8 mouse cellular contexts compared by ENCODE assay signal in genomic region chrX:73967177-73968075, GRCm38 (mm10). TPM values are rescaled to one million over a fixed set of nuclear protein-coding genes. Genes with fewer than 3 reads are reported as not detected.
A peak's percentile ranks its signal among the peaks of the same experiment; 100 is the strongest.
DNase-seq lines count a peak whose midpoint lies in the region; ATAC-seq and TF ChIP-seq lines count a peak whose summit lies in the region.

No protein-coding gene starts in this region.

- no peaks in the 10 kb centered on the region for H3K36me3 ChIP-seq in hindbrain, embryonic 14.5 days (replicated peaks; ENCODE audit: control insufficient read depth, insufficient read depth)

- WGBS in hindbrain, embryonic 14.5 days = 11% methylated on average over 55 of the region's 60 CpGs

- peak overlapping the region; percentile 79 for H3K9ac ChIP-seq in hindbrain, embryonic 14.5 days

- no peak for TF ChIP-seq CTCF in Patski (IDR thresholded peaks at IDR 0.05)

- CTCF ChIA-PET in Patski (lab: Charles Lee) = interaction anchor here (1.7 kb wide), 1 partner anchor 31 kb away, joined by 4 read pairs; no protein-coding TSS in a partner anchor

- peak; percentile 42 for DNase-seq in Patski (ENCODE audit: low read depth, low spot score)
- DNase-seq in cerebellum, postnatal 14 days = peak; percentile 90 to 93
- peak; percentile 73 to 81 for DNase-seq in frontal cortex, postnatal 25 days (ENCODE audit: low spot score in 2 of 2)
- peak; percentile 85 for DNase-seq in hindbrain, embryonic 14.5 days (ENCODE audit: low spot score)
- peak; percentile 86 for DNase-seq in left cerebral cortex, adult 11 months (ENCODE audit: low spot score)
- peak; percentile 90 to 93 for DNase-seq in lung, postnatal 4 days
- peak; percentile 85 for DNase-seq in retina, postnatal 7 days (ENCODE audit: low read depth, low spot score)
- DNase-seq in urinary bladder, adult 2 months (ENCODE audit: low spot score) = peak; percentile 69

- H3K4me2 ChIP-seq in hindbrain, embryonic 14.5 days (replicated peaks) = peak overlapping the region; percentile 73

- H3K27me3 ChIP-seq in Patski = no peaks in the 10 kb centered on the region
- H3K27me3 ChIP-seq in hindbrain, embryonic 14.5 days (ENCODE audit: control insufficient read depth, insufficient read depth, low read length) = no peaks in the 10 kb centered on the region

- peak overlapping the region; percentile 99 for H3K27ac ChIP-seq in hindbrain, embryonic 14.5 days

- in situ Hi-C loops in Patski (cut with MboI; ENCODE audit: low pct_unique_long_range_greater_than_20kb) = loop anchor here (5.0 to 25.0 kb wide), 3 partner anchors 55 to 445 kb away; partner anchors contain the start of gene Irak1

- peak overlapping the region; percentile 68 for H3K4me3 ChIP-seq in hindbrain, embryonic 14.5 days (replicated peaks; ENCODE audit: low read length)

- no peaks in the 10 kb centered on the region for H3K9me3 ChIP-seq in hindbrain, embryonic 14.5 days (ENCODE audit: control insufficient read depth, low read length)

- ATAC-seq in Patski = peak; percentile 68
- peak; percentile 89 for ATAC-seq in hindbrain, embryonic 14.5 days (ENCODE audit: low FRiP score)

- H3K4me1 ChIP-seq in hindbrain, embryonic 14.5 days (replicated peaks; ENCODE audit: control insufficient read depth, insufficient read depth, low read length) = peaks cover 21% of the 10 kb centered on the region

- POLR2A ChIA-PET in Patski (lab: Charles Lee) = interaction anchor here (0.7 to 1.4 kb wide), 5 partner anchors 47 to 301 kb away, joined by 3 to 4 read pairs (median 3); partner anchors contain the start of gene Irak1

RNA-seq across cellular contexts. Expression of gene Hcfc1, which starts 1.3 kb away (rescaled TPM):
- polyA plus RNA-seq in Patski (2021) = 81.1 TPM
- polyA plus RNA-seq in hindbrain, embryonic 14.5 days (2014; fragmentation: Nextera tagmentation; extraction: Ambion mirVana) = 55.3 and 57.3 TPM in 2 replicates
- polyA plus RNA-seq in urinary bladder, adult 2 months (2012; rRNA removed) = 18.7 and 32.6 TPM in 2 replicates

RNA-seq across cellular contexts. Expression of gene Renbp, which starts 36.8 kb away (rescaled TPM):
- polyA plus RNA-seq in Patski (2021) = 166 TPM
- polyA plus RNA-seq in hindbrain, embryonic 14.5 days (2014; fragmentation: Nextera tagmentation; extraction: Ambion mirVana) = 11.3 and 15.4 TPM in 2 replicates
- polyA plus RNA-seq in urinary bladder, adult 2 months (2012; rRNA removed) = 35.0 and 36.8 TPM in 2 replicates

RNA-seq across cellular contexts. Expression of gene Naa10, which starts 45.7 kb away (rescaled TPM):
- 98.0 TPM for polyA plus RNA-seq in Patski (2021)
- 86.8 and 98.0 TPM in 2 replicates for polyA plus RNA-seq in hindbrain, embryonic 14.5 days (2014; fragmentation: Nextera tagmentation; extraction: Ambion mirVana)
- 86.8 and 92.2 TPM in 2 replicates for polyA plus RNA-seq in urinary bladder, adult 2 months (2012; rRNA removed)

RNA-seq across cellular contexts. Expression of gene Arhgap4, which starts 45.8 kb away (rescaled TPM):
- 1.0 TPM for polyA plus RNA-seq in Patski (2021)
- polyA plus RNA-seq in hindbrain, embryonic 14.5 days (2014; fragmentation: Nextera tagmentation; extraction: Ambion mirVana) = 3.0 and 3.1 TPM in 2 replicates
- 6.0 and 8.4 TPM in 2 replicates for polyA plus RNA-seq in urinary bladder, adult 2 months (2012; rRNA removed)

RNA-seq across cellular contexts. Expression of gene Irak1, which starts 56.3 kb away (rescaled TPM):
- polyA plus RNA-seq in Patski (2021) = 106 TPM
- polyA plus RNA-seq in hindbrain, embryonic 14.5 days (2014; fragmentation: Nextera tagmentation; extraction: Ambion mirVana) = 30.9 and 31.2 TPM in 2 replicates
- polyA plus RNA-seq in urinary bladder, adult 2 months (2012; rRNA removed) = 89.2 and 104 TPM in 2 replicates

Comparison
In these comparisons a context has a peak if more than half of its experiments do, and no peak if none do; other contexts are left out.
1. Peak in every context shown above with its lines: DNase-seq, ATAC-seq, H3K4me3 ChIP-seq and H3K27ac ChIP-seq.